Mouse (Mus musculus): ENCODE measurements around the gene Khnyn.

Gene Khnyn

DNA sequence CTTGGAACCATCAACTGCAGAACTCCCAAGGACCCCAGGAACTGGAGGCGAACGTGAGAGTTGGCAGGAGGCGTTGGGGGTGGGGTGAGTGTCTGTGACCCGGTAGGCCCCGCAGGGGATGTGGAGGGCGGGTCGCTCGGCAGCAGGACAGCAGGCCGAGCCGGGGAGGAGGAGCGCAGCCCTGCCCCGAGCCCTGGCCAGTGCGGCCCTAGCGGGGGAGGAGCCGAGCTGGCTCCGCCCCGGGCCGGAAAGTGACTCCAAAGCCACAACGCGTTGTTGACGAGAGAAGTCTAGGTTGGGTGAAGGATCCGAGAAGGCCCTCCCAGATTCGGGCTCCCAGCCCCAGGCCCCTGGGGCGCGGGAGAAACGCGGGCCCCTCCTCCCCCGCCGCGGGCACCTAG lies at the start of gene Khnyn:
TSS of gene Khnyn (plus strand) at position 235 of the 401 bp plus-strand sequence.
- in situ Hi-C loops (cut with MboI) = no loop called here

DNA sequence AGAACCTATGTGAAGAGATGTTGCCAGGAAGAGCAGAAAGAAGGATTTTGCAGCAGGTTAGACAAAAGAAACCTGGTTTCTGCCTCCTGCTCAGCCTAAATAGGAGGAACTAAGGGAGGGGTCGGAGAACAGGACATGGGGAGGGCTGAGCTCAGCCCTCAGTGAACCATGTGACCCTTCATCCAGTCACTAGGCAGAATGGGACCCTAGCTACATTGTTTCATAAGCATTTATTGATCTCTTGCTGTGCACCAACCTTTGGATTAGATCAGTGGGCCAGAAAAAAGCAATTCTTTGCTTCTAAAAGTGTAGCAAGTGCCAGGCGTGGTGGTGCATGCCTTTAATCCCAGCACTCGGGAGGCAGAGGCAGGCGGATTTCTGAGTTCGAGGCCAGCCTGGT lies 46.4 kb upstream of the Khnyn start:
- in situ Hi-C loops (cut with MboI) = no loop called here

DNA sequence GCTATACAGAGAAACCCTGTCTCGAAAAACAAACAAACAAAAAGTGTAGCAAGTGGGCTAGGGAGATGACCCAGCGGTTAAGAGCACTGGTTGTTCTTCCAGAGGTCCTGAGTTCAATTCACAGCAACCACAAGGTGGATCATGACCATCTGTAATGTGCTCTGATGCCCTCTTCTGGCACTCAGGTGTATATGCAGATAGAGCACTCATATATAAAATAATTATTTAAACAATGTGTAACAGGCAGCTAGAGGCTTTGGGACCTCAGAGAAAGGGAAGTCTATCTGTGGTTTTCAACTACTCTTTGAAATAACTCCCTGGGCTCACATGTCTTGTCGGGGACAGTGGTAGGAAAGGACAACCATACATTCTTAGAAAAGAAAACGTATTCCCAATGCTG lies 46.0 kb upstream of the Khnyn start:
- in situ Hi-C loops (cut with MboI) = no loop called here

DNA sequence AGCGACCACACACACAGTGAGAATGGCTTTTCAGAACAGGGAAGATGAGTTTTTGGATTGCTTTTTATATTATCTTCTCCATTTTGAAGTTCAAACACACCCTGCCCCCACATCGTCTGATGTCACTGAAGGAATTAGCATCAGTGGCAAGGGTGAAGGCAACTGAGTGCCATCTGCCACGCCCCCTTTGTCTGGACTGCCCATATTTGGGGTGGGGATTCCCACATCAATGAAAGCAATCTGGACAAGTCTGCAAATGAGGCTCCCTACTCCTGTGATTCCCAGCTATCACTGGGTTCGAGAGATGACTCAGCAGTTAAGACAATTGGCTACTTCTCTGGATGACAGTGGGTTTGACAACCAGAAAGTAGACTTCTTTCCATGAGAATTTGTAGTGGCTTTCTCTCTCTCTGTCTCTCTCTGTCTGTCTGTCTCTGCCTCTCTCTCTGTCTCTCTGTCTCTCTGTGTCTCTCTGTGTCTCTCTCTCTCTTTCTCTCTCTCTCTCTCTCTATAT lies 43.8 kb upstream of the Khnyn start:
- in situ Hi-C loops (cut with MboI) = no loop called here

GRCm38 (mm10) chr14:55842794-55843193 lies 42.0 kb upstream of the Khnyn start:
- in situ Hi-C loops (cut with MboI) = no loop called here

GRCm38 (mm10) chr14:55845506-55846294 lies 39.0 kb upstream of the Khnyn start:
- in situ Hi-C loops (cut with MboI) = no loop called here

- in situ Hi-C loops (cut with MboI) = no loop called here
Measured at GRCm38 (mm10) chr14:55850885-55851284, 33.9 kb upstream of the Khnyn start.

DNA sequence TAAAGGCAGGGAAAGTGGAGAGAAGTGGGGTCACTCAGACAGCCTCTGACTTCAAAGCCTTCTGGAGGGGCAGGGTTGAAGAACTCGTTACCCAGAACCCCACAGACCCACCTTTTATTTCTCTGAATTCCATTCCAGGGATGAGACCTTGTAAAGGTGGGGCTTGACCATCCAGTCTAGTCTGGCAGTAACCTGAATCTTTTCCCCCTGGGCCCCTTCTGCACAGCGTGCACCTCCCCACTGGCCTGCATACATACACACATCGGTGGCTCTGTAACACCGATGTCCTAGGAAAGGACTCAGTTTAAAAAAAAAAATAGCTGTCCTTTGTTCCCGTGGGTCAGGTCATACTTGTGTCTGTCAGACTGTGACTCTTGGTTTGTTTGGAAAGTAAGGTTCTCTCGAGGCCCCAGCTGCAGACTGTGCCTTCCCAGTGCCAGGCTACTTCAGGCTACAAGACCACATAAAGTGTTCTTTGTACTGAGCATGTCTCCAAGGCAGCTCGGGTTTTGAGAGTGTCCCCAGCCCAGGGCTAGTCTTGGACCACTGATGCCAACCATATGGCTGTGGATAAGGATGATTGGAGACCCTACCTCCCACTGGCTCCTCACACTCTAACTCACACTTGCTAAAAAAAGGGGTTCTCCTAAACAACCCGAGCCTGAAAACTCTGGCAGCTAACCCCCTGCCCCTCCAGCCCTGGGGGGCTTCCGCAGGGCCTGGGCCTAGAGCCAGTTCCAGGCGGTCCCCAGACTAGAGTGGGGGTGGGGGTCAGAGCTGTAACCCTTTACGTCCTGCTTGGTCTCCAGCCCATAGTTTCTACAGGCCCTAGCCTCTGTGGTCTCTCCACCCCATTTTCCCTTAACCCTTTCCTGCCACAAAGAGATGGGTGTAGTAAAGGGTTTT lies 31.8 kb upstream of the Khnyn start:
- in situ Hi-C loops (cut with MboI) = no loop called here

DNA sequence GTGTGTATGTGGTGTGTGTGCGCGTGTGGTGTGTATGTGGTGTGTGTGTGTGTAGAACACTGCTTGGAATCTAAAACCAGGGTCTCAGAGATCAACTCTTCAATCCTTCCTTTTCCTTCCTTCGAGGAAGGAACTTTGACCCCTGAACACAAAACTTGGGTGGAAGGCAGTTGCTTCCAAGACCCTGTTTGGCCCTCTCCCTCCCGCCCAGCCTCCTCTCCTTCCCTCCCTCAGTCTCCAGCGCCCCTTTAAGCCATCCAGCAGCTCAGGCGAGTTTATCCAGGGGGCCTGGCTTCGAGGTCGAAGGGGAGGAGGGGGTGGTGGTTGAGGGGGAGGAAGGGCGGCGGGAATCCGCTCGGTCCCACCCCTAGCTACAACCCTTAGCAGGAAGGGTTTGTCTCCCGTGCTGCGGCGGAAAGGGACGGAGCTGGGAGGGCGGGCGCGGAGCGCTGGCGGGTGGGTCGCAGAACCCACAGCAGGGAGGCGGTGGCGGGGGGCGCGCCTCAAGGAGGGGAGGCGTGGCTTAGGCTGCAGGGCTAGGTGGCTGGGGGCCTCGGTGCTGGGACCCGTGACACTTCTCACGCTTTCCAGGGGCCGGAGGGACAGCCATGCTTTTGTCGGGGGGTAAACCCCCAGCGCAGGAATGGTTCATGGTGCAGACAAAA lies 31.0 kb upstream of the Khnyn start, which contains the start of gene Nynrin:
TSS of gene Nynrin (plus strand) at position 390 of the 665 bp plus-strand sequence.
- in situ Hi-C loops (cut with MboI) = no loop called here

DNA sequence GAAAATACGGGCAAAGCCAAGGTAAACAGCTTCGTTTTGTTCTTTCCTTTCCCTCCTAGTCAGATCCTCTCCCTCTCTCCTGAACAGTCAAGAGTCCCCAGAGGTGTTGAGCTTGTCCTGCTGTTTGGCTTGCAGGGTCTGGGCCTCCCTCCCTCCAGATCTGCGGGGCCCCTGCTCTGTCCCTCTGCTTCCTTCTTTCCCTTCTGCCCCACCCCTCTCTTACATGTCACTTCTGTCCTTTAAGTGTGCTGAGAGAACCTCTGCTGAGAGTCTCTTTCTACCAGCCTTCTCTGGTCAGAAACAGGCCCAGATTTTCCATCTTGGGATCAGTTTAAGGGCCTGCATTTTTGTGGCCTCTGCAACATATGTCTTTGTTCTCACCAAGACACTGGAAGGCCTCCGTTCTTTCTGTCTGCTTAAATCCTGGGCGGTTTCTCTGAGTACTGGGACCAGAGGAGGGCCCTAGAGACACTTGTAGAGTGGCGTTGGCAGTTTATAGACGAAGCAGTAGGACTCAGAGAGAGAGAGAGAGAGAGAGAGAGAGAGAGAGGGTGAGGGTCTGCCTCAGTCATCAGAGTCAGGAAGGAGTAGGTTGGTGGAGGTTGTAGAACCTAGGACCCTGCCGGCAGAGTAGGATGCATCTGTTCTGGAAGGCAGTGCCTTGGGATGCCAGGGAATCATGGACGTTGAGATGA lies 30.2 kb upstream of the Khnyn start:
- in situ Hi-C loops (cut with MboI) = no loop called here

DNA sequence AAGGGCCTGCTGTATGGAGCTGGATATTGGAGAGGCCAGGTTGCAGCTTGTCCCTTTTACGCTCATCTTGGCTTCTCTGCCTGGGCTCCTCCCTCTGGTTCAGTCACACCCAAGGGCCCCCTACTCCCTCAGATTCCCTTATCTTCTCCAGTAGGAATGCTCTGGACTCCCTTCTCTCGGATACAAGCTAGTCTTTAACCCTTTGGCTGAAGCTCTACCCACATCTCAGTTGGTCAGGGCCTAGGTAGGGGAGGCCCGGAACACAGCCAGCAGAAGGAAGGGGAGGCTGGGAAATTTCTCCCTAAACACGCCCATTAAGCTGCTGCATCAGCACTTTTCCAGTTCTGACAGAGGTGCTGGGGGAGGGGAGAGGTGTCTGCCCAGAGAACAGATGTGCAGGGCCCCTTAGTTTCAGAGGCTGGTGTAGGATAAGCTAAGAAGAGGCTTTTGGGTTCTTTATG lies 29.6 kb upstream of the Khnyn start:
- in situ Hi-C loops (cut with MboI) = no loop called here

DNA sequence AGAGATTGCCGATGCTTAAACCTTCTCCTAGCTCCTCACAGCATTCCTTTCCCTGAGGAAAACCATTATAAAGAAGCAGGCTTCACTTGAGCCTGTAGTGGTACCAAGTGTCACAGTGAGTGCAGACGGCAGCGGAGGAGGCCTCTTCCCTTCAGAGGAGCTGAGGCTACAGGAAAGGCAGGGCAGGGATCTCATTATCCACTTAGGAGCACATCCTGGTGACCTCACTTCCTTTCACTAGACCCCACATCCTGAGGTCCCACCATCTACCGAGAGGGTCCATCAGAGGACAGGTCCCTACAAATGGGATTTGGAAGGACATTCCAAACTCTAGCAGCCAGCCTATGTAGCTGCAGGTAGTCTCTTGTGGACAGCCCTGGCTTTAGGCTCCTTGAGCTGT lies 27.2 kb upstream of the Khnyn start:
- in situ Hi-C loops (cut with MboI) = no loop called here

DNA sequence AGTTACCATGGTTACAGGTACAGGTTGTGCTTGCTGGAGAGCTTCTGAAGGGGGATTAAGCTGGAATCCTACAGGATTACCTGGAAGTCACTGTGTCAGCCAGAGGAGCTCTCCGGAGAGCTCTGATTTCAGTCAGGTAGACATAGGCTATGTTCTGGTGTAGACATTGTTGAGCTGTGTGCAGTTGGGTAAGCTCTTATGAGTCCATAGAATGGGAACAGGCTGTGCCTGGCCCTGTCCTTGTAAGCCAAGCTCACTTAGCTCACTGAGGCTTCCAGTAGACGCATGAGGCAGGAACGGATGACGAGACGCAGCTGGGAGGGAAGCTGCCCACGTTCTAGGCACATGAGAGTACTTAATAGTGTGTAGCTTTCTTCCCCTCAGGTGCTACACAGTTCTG lies 22.6 kb upstream of the Khnyn start:
- in situ Hi-C loops (cut with MboI) = no loop called here

GRCm38 (mm10) chr14:55862970-55863369 lies 21.8 kb upstream of the Khnyn start:
- in situ Hi-C loops (cut with MboI) = no loop called here

DNA sequence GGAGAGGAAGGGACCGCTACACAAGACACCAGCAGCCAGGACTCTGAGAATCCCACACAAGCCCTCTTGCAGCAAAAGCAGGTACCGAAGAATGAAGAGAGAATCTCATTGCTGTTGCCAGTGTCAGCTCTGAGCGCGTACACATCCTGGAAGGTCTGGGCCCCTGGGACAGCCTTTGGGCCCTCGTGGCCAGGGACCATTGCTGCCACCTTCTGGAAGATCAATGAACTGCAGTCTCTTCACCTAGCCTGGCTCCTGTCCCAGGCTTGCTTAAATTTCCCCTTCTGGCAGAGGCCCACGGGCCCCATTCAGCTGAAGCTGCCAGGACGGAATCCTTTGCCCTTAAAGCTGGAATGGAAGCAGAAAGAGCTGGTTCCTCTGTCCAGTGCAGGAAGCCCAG lies 21.0 kb upstream of the Khnyn start:
- in situ Hi-C loops (cut with MboI) = no loop called here

DNA sequence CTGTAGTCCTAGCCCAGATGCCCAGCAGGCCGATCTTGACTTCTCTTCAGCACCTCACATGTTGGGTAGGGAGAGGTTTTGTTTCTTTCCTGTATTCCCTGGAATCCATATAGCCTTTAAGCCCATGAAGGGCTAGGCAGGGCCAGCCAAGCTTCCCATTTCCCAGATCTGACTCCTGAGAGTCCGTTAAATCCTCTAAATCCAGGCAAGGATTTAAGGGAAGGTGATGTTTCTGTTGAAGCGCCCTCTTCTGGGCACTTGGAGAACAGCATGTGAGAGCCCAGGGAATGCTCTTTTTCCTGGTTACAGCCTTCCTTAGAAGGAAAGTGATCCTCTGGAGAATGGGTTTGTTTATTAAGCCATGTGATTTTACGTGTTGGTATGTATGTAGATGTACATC lies 17.8 kb upstream of the Khnyn start:
- in situ Hi-C loops (cut with MboI) = no loop called here

GRCm38 (mm10) chr14:55868230-55869026 lies 16.3 kb upstream of the Khnyn start:
- in situ Hi-C loops (cut with MboI) = no loop called here

DNA sequence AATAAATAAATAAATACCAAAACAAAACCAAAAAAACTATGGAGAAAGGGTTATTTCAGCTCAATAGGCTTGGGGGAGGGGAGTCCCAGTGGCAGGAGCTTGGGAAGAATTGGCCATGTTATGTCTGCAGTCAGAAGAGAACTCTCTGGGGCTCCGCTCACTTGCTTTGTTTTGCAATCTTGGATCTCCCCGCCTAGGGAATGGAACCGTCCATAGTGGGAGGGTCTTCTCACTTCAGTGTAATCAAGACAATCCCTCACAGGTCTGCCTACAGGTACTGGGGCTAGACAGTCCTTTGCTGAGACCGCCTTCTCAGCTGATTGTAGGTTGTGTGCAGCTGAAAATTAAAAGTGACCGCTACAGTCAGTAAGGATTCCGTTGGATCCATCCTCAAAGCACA lies 15.2 kb upstream of the Khnyn start:
- in situ Hi-C loops (cut with MboI) = no loop called here

GRCm38 (mm10) chr14:55872039-55872438 lies 12.7 kb upstream of the Khnyn start:
- in situ Hi-C loops (cut with MboI) = no loop called here

DNA sequence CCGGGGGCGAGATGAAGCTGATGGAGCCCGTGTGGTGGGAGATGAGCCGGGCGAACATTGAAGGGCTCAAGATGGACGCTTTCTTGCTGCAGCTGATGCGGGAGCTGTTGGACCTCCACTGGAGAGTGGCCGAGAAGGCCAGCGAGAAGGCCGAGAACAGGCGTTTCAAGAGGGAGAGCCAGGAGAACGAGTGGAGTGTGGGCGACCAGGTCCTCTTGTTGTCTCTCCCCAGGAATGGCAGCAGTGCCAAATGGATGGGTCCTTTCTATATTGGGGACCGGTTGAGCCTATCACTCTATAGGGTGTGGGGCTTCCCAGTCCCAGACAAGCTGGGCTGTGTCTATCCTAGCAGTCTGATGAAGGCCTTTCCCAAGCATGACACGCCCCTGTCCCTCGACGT lies 12.2 kb upstream of the Khnyn start:
- in situ Hi-C loops (cut with MboI) = no loop called here
